In the genomic region with DNA sequence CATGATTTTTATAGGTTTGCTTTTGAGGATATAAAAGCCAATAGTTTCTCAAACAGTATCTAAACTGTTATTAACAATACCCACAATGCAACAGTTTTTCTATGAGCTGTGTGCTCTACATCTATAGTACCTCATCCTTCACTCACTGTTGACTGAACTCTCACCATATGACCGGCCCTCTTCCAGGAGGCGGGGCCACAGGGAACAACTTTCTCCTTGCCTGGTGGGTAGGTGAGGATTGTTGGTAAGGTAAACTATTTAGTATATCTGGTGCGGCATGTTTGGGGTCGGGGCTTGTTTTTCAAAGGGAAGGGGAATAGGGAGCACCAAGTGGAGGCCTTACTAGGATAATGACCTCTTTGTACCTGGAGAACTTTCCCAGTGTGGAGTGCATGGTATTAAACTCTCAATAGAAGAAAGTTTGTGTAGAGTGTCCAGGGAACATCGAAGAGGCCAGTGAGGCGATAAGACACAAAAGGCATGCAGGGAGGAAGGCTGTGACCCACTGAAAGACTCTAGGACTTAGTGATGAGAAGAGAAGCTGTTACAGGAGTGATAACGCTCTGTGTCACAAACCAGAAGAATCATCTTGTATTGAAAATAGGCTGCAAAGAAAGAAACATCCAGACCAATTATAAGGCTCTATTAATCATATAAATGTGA, we compare ENCODE assay signal across 18 mouse cellular contexts.
"Had no signal": no experiment of that assay in that cellular context is flagged by ENCODE, and none has a peak within 500 bp of the region (broad histone marks: within the 10 kb centered on the region; RNA-seq: fewer than 3 reads in every experiment).

No protein-coding gene starts in this region.

- DNase-seq: kidney, adult 2 months; kidney, postnatal 25 days; layer of hippocampus, adult 9-11 months; lung, embryonic 14.5 days; midbrain, embryonic 14.5 days; right cerebral cortex, postnatal 25 days; spleen, adult 18-20 months; thymus, postnatal 25 days had no signal

- ATAC-seq: intestine, postnatal 0 days; lung, postnatal 0 days had no signal

- H3K9ac ChIP-seq: limb, embryonic 13.5 days; lung, embryonic 14.5 days; stomach, embryonic 15.5 days had no signal

- H3K4me3 ChIP-seq: layer of hippocampus, adult 2 months; limb, embryonic 10.5 days; limb, embryonic 13.5 days; megakaryocyte, embryonic 14.5 days; stomach, embryonic 15.5 days had no signal

- H3K27ac ChIP-seq: kidney, postnatal 0 days; layer of hippocampus, adult 2 months; limb, embryonic 10.5 days; limb, embryonic 13.5 days; macrophage; stomach, embryonic 15.5 days had no signal

- H3K4me2 ChIP-seq: limb, embryonic 13.5 days; lung, embryonic 14.5 days; midbrain, embryonic 11.5 days; stomach, embryonic 15.5 days had no signal

- H3K9me3 ChIP-seq: limb, embryonic 10.5 days; limb, embryonic 13.5 days; megakaryocyte, embryonic 14.5 days; stomach, embryonic 15.5 days had no signal

- H3K4me1 ChIP-seq: limb, embryonic 10.5 days; megakaryocyte, embryonic 14.5 days; stomach, embryonic 15.5 days had no signal

- H3K27me3 ChIP-seq: limb, embryonic 13.5 days; megakaryocyte, embryonic 14.5 days; stomach, embryonic 15.5 days had no signal
